Mouse (Mus musculus) megakaryocyte, embryonic 14.5 days (primary cell): ENCODE measurements around the gene Galnt18.

Source experiments
- FLI1 ChIP-seq: IDR thresholded peaks from 2 replicates; pipeline ENCODE4 v1.6.1; 2012; ENCODE audit warnings: low read length, inconsistent platforms, mixed read lengths
- GATA1 ChIP-seq: IDR thresholded peaks from 3 replicates; pipeline ENCODE4 v1.6.1; 2012; ENCODE audit warnings: mixed read lengths, low read length, inconsistent platforms, borderline replicate concordance

GRCm38 (mm10) chr7:111483321-111483720 lies 296.5 kb downstream of the Galnt18 start:
- TF ChIP-seq FLI1, result no peak
- TF ChIP-seq GATA1, result no peak
